Mouse (Mus musculus) lung, embryonic 15.5 days (tissue): ENCODE data around the gene Rab3il1. TPM values are rescaled to one million over a fixed set of nuclear protein-coding genes. Genes with fewer than 3 reads are reported as not detected.
A peak's percentile ranks its signal among the peaks of the same experiment; 100 is the strongest.

ENCODE experiments used
- ATAC-seq: fragments of 200-750 bp; cut with Nextera tagmentation; 2 replicates; pipeline ENCODE4 v1.8.0; 2017; ENCODE audit warnings: moderate number of reproducible peaks, borderline replicate concordance; ENCODE audit not compliant: low FRiP score, low TSS enrichment; ENCODE audit errors: extremely low read depth
- H3K27ac ChIP-seq: fragments of 300-500 bp; sonication (generic); 2 replicates; pipeline ENCODE4 v1.5.1; 2015; ENCODE audit warnings: moderate library complexity, mild to moderate bottlenecking, inconsistent platforms
- H3K27me3 ChIP-seq: fragments of 300-500 bp; sonication (generic); 2 replicates; pipeline ENCODE4 v1.6.1; 2015; ENCODE audit warnings: inconsistent platforms
- H3K36me3 ChIP-seq: fragments of 300-500 bp; sonication (generic); 2 replicates; pipeline ENCODE4 v1.6.1; 2015; ENCODE audit warnings: inconsistent platforms
- H3K4me1 ChIP-seq: fragments of 300-500 bp; sonication (generic); 2 replicates; pipeline ENCODE4 v1.6.1; 2015; ENCODE audit warnings: inconsistent platforms
- H3K4me2 ChIP-seq: fragments of 300-500 bp; sonication (generic); 2 replicates; pipeline ENCODE4 v1.6.1; 2015; ENCODE audit warnings: inconsistent platforms, mild to moderate bottlenecking, moderate library complexity
- H3K4me3 ChIP-seq: fragments of 300-500 bp; sonication (generic); 2 replicates; pipeline ENCODE4 v1.5.1; 2015; ENCODE audit warnings: mild to moderate bottlenecking, inconsistent platforms
- H3K9ac ChIP-seq: fragments of 300-500 bp; sonication (generic); 2 replicates; pipeline ENCODE4 v1.6.1; 2015; ENCODE audit warnings: inconsistent platforms
- H3K9me3 ChIP-seq: fragments of 300-500 bp; sonication (generic); 2 replicates; pipeline ENCODE4 v1.6.1; 2016; ENCODE audit warnings: inconsistent platforms
- WGBS: fragments of 180-500 bp; shearing (Covaris S2); methylation state at CpG from one replicate; pipeline ENCODE4 v1.1.7; 2015; 5-methylcytosine and 5-hydroxymethylcytosine counted together
- polyA plus RNA-seq: library from polyadenylated mRNA; unstranded; fragments of >200 nt; fragmentation: Nextera tagmentation; extraction: Ambion mirVana; gene quantifications from 2 replicates; pipeline ENCODE4 v1.2.1, GENCODE M21; 2015

Gene Rab3il1
- polyA plus RNA-seq = 31.5 and 33.1 TPM in 2 replicates

GRCm38 (mm10) chr19:10001206-10001969 is at the start of gene Rab3il1, which contains the start of gene Best1:
Gene Rab3il1 (plus strand): TSS chr19:10001669.
Gene Best1 (minus strand): TSS chr19:10001633.
- H3K9ac ChIP-seq = no peak within 1 kb of the TSS
- H3K4me3 ChIP-seq = no peak within 1 kb of the TSS
- H3K4me2 ChIP-seq = no peak within 1 kb of the TSS
- WGBS = 70% methylated on average over 7 of the region's 7 CpGs
- H3K36me3 ChIP-seq = no peaks in the 10 kb centered on the region
- no peak for ATAC-seq
- H3K27me3 ChIP-seq = no peaks in the 10 kb centered on the region
- H3K27ac ChIP-seq = no peak within 1 kb of the TSS
- H3K9me3 ChIP-seq = no peaks in the 10 kb centered on the region
- 0 out of 2 replicates have a peak, but pooled peaks cover 3% of the 10 kb centered on the region for H3K4me1 ChIP-seq

GRCm38 (mm10) chr19:9952390-9952789 is 49.1 kb upstream of the Rab3il1 start:
- no peak overlapping the region for H3K27ac ChIP-seq
- no peaks in the 10 kb centered on the region for H3K9me3 ChIP-seq
- peaks cover 22% of the 10 kb centered on the region for H3K4me1 ChIP-seq
- WGBS = 59% methylated on average over 3 of the region's 3 CpGs
- no peak for ATAC-seq
- H3K9ac ChIP-seq = no peak overlapping the region
- no peak overlapping the region for H3K4me3 ChIP-seq
- no peaks in the 10 kb centered on the region for H3K27me3 ChIP-seq
- H3K4me2 ChIP-seq = no peak overlapping the region
- no peaks in the 10 kb centered on the region for H3K36me3 ChIP-seq

- 58% methylated on average over 3 of the region's 3 CpGs for WGBS
- Histone ChIP-seq H3K36me3 (no peaks in the 10 kb centered on the region), H3K4me1 (peaks cover 22% of the 10 kb centered on the region), H3K4me3 (no peak overlapping the region), H3K9ac (no peak overlapping the region), H3K9me3 (no peaks in the 10 kb centered on the region), H3K27me3 (no peaks in the 10 kb centered on the region), H3K27ac (no peak overlapping the region), H3K4me2 (no peak overlapping the region)
- no peak for ATAC-seq
Observed at GRCm38 (mm10) chr19:9952912-9953311, 48.6 kb upstream of the Rab3il1 start.

- Histone ChIP-seq H3K9ac (peak overlapping the region; percentile 33; the same call in 1 of the 2 replicates), H3K4me2 (peak overlapping the region; percentile 49), H3K9me3 (no peaks in the 10 kb centered on the region), H3K4me3 (peak overlapping the region; percentile 14), H3K4me1 (peaks cover 22% of the 10 kb centered on the region), H3K27me3 (no peaks in the 10 kb centered on the region), H3K36me3 (no peaks in the 10 kb centered on the region), H3K27ac (peak overlapping the region; percentile 95)
- WGBS = 20% methylated on average over 7 of the region's 7 CpGs
- peak; percentile 91 for ATAC-seq
Observed at GRCm38 (mm10) chr19:9954055-9954810, 47.2 kb upstream of the Rab3il1 start.

GRCm38 (mm10) chr19:9954811-9955202 is 46.7 kb upstream of the Rab3il1 start:
- Histone ChIP-seq H3K9ac (peak overlapping the region; percentile 33; the same call in 1 of the 2 replicates), H3K27me3 (no peaks in the 10 kb centered on the region), H3K36me3 (no peaks in the 10 kb centered on the region), H3K4me3 (peak overlapping the region; percentile 14), H3K4me2 (peak overlapping the region; percentile 49), H3K27ac (peak overlapping the region; percentile 95), H3K9me3 (no peaks in the 10 kb centered on the region), H3K4me1 (peaks cover 22% of the 10 kb centered on the region)
- WGBS = 23% methylated on average over 5 of the region's 5 CpGs
- ATAC-seq = peak; percentile 70; the same call in 1 of the 2 replicates

- ATAC-seq = no peak
- Histone ChIP-seq H3K27me3 (no peaks in the 10 kb centered on the region), H3K4me2 (no peak overlapping the region; the same call in 1 of the 2 replicates), H3K27ac (peak overlapping the region; percentile 95), H3K9me3 (no peaks in the 10 kb centered on the region), H3K4me1 (peaks cover 22% of the 10 kb centered on the region), H3K9ac (no peak overlapping the region), H3K36me3 (no peaks in the 10 kb centered on the region), H3K4me3 (no peak overlapping the region)
- WGBS = 66% methylated on average over 1 of the region's 1 CpGs
Observed at GRCm38 (mm10) chr19:9955438-9955837, 46.0 kb upstream of the Rab3il1 start.

GRCm38 (mm10) chr19:9956624-9957388 is 44.7 kb upstream of the Rab3il1 start:
- WGBS = 61% methylated on average over 4 of the region's 4 CpGs
- Histone ChIP-seq H3K4me2 (no peak overlapping the region), H3K4me1 (peaks cover 24% of the 10 kb centered on the region), H3K27ac (no peak overlapping the region), H3K36me3 (no peaks in the 10 kb centered on the region), H3K9ac (no peak overlapping the region), H3K9me3 (no peaks in the 10 kb centered on the region), H3K27me3 (no peaks in the 10 kb centered on the region), H3K4me3 (no peak overlapping the region)
- no peak for ATAC-seq

GRCm38 (mm10) chr19:9957965-9958364 is 43.5 kb upstream of the Rab3il1 start:
- Histone ChIP-seq H3K9ac (no peak overlapping the region), H3K9me3 (no peaks in the 10 kb centered on the region), H3K4me3 (no peak overlapping the region), H3K4me1 (peaks cover 24% of the 10 kb centered on the region), H3K27ac (no peak overlapping the region), H3K4me2 (no peak overlapping the region), H3K36me3 (no peaks in the 10 kb centered on the region), H3K27me3 (no peaks in the 10 kb centered on the region)
- WGBS = 80% methylated on average over 5 of the region's 5 CpGs
- ATAC-seq = no peak

- no peak for ATAC-seq
- H3K4me2 ChIP-seq = no peak overlapping the region
- no peak overlapping the region for H3K27ac ChIP-seq
- H3K9me3 ChIP-seq = no peaks in the 10 kb centered on the region
- 57% methylated on average over 5 of the region's 5 CpGs for WGBS
- 0 out of 2 replicates have a peak, but pooled peaks cover 3% of the 10 kb centered on the region for H3K4me1 ChIP-seq
- no peaks in the 10 kb centered on the region for H3K27me3 ChIP-seq
- no peak overlapping the region for H3K9ac ChIP-seq
- H3K36me3 ChIP-seq = no peaks in the 10 kb centered on the region
- H3K4me3 ChIP-seq = no peak overlapping the region
Observed at GRCm38 (mm10) chr19:9960769-9961168, 40.7 kb upstream of the Rab3il1 start.

- 12% methylated on average over 7 of the region's 7 CpGs for WGBS
- H3K27ac ChIP-seq = no peak overlapping the region
- H3K36me3 ChIP-seq = no peaks in the 10 kb centered on the region
- no peaks in the 10 kb centered on the region for H3K27me3 ChIP-seq
- no peak overlapping the region for H3K4me2 ChIP-seq
- ATAC-seq = no peak
- 0 out of 2 replicates have a peak, but pooled peaks cover 3% of the 10 kb centered on the region for H3K4me1 ChIP-seq
- H3K9me3 ChIP-seq = no peaks in the 10 kb centered on the region
- no peak overlapping the region for H3K4me3 ChIP-seq
- H3K9ac ChIP-seq = no peak overlapping the region
Observed at GRCm38 (mm10) chr19:9964205-9964916, 37.1 kb upstream of the Rab3il1 start.
